Mouse (Mus musculus) liver, postnatal 0 days (tissue): ENCODE data around the gene Fabp3. TPM values are rescaled to one million over a fixed set of nuclear protein-coding genes. Genes with fewer than 3 reads are reported as not detected.

ENCODE experiments used
- ATAC-seq: fragments of 200-750 bp; cut with Nextera tagmentation; 2 replicates; pipeline ENCODE4 v1.8.0; 2017; ENCODE audit warnings: mild to moderate bottlenecking, moderate library complexity
- DNase-seq: peaks from one replicate; pipeline ENCODE4 v3.0.0-alpha.2; 2016
- H3K27ac ChIP-seq: fragments of 300-500 bp; sonication (generic); 2 replicates; pipeline ENCODE4 v1.5.1; 2014; ENCODE audit warnings: antibody characterized with exemption, moderate library complexity, mild to moderate bottlenecking, low read depth
- H3K27me3 ChIP-seq: fragments of 300-500 bp; sonication (generic); 2 replicates; pipeline ENCODE4 v1.6.1; 2014; ENCODE audit warnings: low read length, control low read depth, mixed read lengths; ENCODE audit not compliant: insufficient read depth
- H3K36me3 ChIP-seq: fragments of 300-500 bp; sonication (generic); replicated peaks from 2 replicates; pipeline ENCODE4 v1.6.1; 2014; ENCODE audit warnings: mild to moderate bottlenecking, control low read depth, low read length, moderate library complexity, mixed read lengths; ENCODE audit not compliant: insufficient read depth
- H3K4me1 ChIP-seq: fragments of 300-500 bp; sonication (generic); 2 replicates; pipeline ENCODE4 v1.6.1; 2014; ENCODE audit warnings: antibody characterized with exemption, mild to moderate bottlenecking, control low read depth; ENCODE audit not compliant: insufficient read depth
- H3K4me2 ChIP-seq: fragments of 300-500 bp; sonication (generic); 2 replicates; pipeline ENCODE4 v1.6.1; 2014; ENCODE audit warnings: low read depth, mild to moderate bottlenecking, low read length, moderate library complexity, mixed read lengths
- H3K4me3 ChIP-seq: fragments of 300-500 bp; sonication (generic); 2 replicates; pipeline ENCODE4 v1.5.1; 2014; ENCODE audit warnings: low read depth, low read length
- H3K9ac ChIP-seq: fragments of 300-500 bp; sonication (generic); replicated peaks from 2 replicates; pipeline ENCODE4 v1.6.1; 2014; ENCODE audit warnings: mild to moderate bottlenecking, moderate library complexity
- H3K9me3 ChIP-seq: fragments of 300-500 bp; sonication (generic); 2 replicates; pipeline ENCODE4 v1.6.1; 2016; ENCODE audit warnings: mild to moderate bottlenecking, control low read depth, low read length, mixed read lengths
- CTCF ChIP-seq: sonication (generic); IDR thresholded peaks from 2 replicates; pipeline ENCODE4 v1.5.1; 2016; ENCODE audit warnings: antibody characterized with exemption, low read depth
- EP300 ChIP-seq: IDR thresholded peaks from 2 replicates; pipeline ENCODE4 v1.6.1; 2016; ENCODE audit warnings: antibody characterized with exemption, low read depth, mild to moderate bottlenecking
- WGBS: fragments of 180-500 bp; shearing (Covaris S2); extraction: QIAGEN DNeasy Blood & Tissue Kit; methylation state at CpG from one replicate; pipeline ENCODE4 v1.1.7; 2014; ENCODE audit not compliant: insufficient replicate concordance; 5-methylcytosine and 5-hydroxymethylcytosine counted together
- polyA plus RNA-seq: library from polyadenylated mRNA; unstranded; fragments of >200 nt; fragmentation: Nextera tagmentation; extraction: Ambion mirVana; gene quantifications from 2 replicates; pipeline ENCODE4 v1.2.1, GENCODE M21; 2015

The Fabp3 gene
- polyA plus RNA-seq, 1 experiment from 2014 or later, result 1.3 TPM

GRCm38 (mm10) chr4:130318122-130318521 lies 9.7 kb downstream of the Fabp3 start:
- no peak for DNase-seq
- Histone ChIP-seq H3K4me1 (no peaks in the 10 kb centered on the region), H3K27ac (no peak overlapping the region), H3K9ac (no peak overlapping the region), H3K27me3 (no peaks in the 10 kb centered on the region), H3K4me2 (no peak overlapping the region), H3K9me3 (no peaks in the 10 kb centered on the region), H3K4me3 (no peak overlapping the region), H3K36me3 (peaks cover 22% of the 10 kb centered on the region)
- 74% methylated on average over 3 of the region's 3 CpGs for WGBS
- TF ChIP-seq CTCF, result no peak
- no peak for TF ChIP-seq EP300
- ATAC-seq, result no peak

GRCm38 (mm10) chr4:130319564-130319963 lies 11.2 kb downstream of the Fabp3 start:
- no peaks in the 10 kb centered on the region for H3K27me3 ChIP-seq
- H3K4me1 ChIP-seq, result no peaks in the 10 kb centered on the region
- no peaks in the 10 kb centered on the region for H3K9me3 ChIP-seq
- DNase-seq, result no peak
- H3K9ac ChIP-seq, result no peak overlapping the region
- H3K27ac ChIP-seq, result no peak overlapping the region
- WGBS, result 86% methylated on average over 7 of the region's 7 CpGs
- H3K4me2 ChIP-seq, result no peak overlapping the region
- no peak for TF ChIP-seq CTCF
- no peak for TF ChIP-seq EP300
- ATAC-seq, result no peak
- H3K4me3 ChIP-seq, result no peak overlapping the region
- peaks cover 22% of the 10 kb centered on the region for H3K36me3 ChIP-seq

GRCm38 (mm10) chr4:130321640-130322039 lies 13.2 kb downstream of the Fabp3 start:
- H3K27ac ChIP-seq, result no peak overlapping the region
- WGBS, result 71% methylated on average over 7 of the region's 7 CpGs
- peaks cover 30% of the 10 kb centered on the region for H3K36me3 ChIP-seq
- no peaks in the 10 kb centered on the region for H3K27me3 ChIP-seq
- ATAC-seq (no peak), DNase-seq (no peak)
- no peak overlapping the region for H3K4me3 ChIP-seq
- H3K4me1 ChIP-seq, result no peaks in the 10 kb centered on the region
- no peaks in the 10 kb centered on the region for H3K9me3 ChIP-seq
- H3K4me2 ChIP-seq, result no peak overlapping the region
- TF ChIP-seq EP300 (no peak), CTCF (no peak)
- H3K9ac ChIP-seq, result no peak overlapping the region

GRCm38 (mm10) chr4:130322567-130322966 lies 14.2 kb downstream of the Fabp3 start:
- Histone ChIP-seq H3K27ac (no peak overlapping the region), H3K9ac (no peak overlapping the region), H3K4me1 (no peaks in the 10 kb centered on the region), H3K4me3 (no peak overlapping the region), H3K4me2 (no peak overlapping the region), H3K9me3 (no peaks in the 10 kb centered on the region), H3K27me3 (no peaks in the 10 kb centered on the region), H3K36me3 (peaks cover 33% of the 10 kb centered on the region)
- TF ChIP-seq CTCF (no peak), EP300 (no peak)
- ATAC-seq (no peak), DNase-seq (no peak)
- 53% methylated on average over 7 of the region's 7 CpGs for WGBS

GRCm38 (mm10) chr4:130323165-130323564 lies 14.8 kb downstream of the Fabp3 start:
- ATAC-seq (no peak), DNase-seq (no peak)
- Histone ChIP-seq H3K36me3 (peaks cover 31% of the 10 kb centered on the region), H3K9ac (no peak overlapping the region), H3K4me1 (no peaks in the 10 kb centered on the region), H3K4me2 (no peak overlapping the region), H3K27ac (no peak overlapping the region), H3K4me3 (no peak overlapping the region), H3K9me3 (no peaks in the 10 kb centered on the region), H3K27me3 (no peaks in the 10 kb centered on the region)
- TF ChIP-seq EP300, result no peak
- TF ChIP-seq CTCF, result no peak
- 31% methylated on average over 1 of the region's 1 CpGs for WGBS

GRCm38 (mm10) chr4:130323607-130324006 lies 15.2 kb downstream of the Fabp3 start:
- no peak for DNase-seq
- Histone ChIP-seq H3K9me3 (no peaks in the 10 kb centered on the region), H3K27me3 (no peaks in the 10 kb centered on the region), H3K4me1 (no peaks in the 10 kb centered on the region), H3K36me3 (peaks cover 33% of the 10 kb centered on the region), H3K9ac (no peak overlapping the region), H3K27ac (no peak overlapping the region), H3K4me2 (no peak overlapping the region), H3K4me3 (no peak overlapping the region)
- 79% methylated on average over 5 of the region's 5 CpGs for WGBS
- ATAC-seq, result no peak
- TF ChIP-seq EP300, result no peak

- Histone ChIP-seq H3K27me3 (no peaks in the 10 kb centered on the region), H3K27ac (no peak overlapping the region), H3K9ac (no peak overlapping the region), H3K4me3 (no peak overlapping the region), H3K9me3 (no peaks in the 10 kb centered on the region), H3K4me1 (no peaks in the 10 kb centered on the region), H3K4me2 (no peak overlapping the region), H3K36me3 (peaks cover 40% of the 10 kb centered on the region)
- ATAC-seq (no peak), DNase-seq (no peak)
- 94% methylated on average over 2 of the region's 2 CpGs for WGBS
- TF ChIP-seq EP300 (no peak), CTCF (no peak)
Measured at GRCm38 (mm10) chr4:130325446-130325845, 17.1 kb downstream of the Fabp3 start.
